Mouse (Mus musculus) small intestine, adult 2 months (tissue): Measurements from ENCODE around the gene Wdr61.

Experiments used
- CTCF ChIP-seq: fragments of 200-500 bp; IDR thresholded peaks from 2 replicates; pipeline ENCODE4 v1.5.1; 2012; ENCODE audit warnings: low read depth, mild to moderate bottlenecking, control low read depth, inconsistent platforms, low read length, moderate library complexity, mixed read lengths; ENCODE audit not compliant: insufficient replicate concordance, insufficient read length; ENCODE audit errors: extremely low read depth
- POLR2A ChIP-seq: fragments of 200-500 bp; IDR thresholded peaks from 2 replicates; pipeline ENCODE4 v1.6.1; 2012; ENCODE audit warnings: low read depth, mild to moderate bottlenecking, control low read depth, inconsistent platforms, low read length, moderate library complexity

GRCm38 (mm10) chr9:54759592-54759991 is 25.3 kb upstream of the Wdr61 start:
- TF ChIP-seq CTCF (no peak), POLR2A (no peak)
